Mouse (Mus musculus): Measurements from ENCODE around the gene Mrpl58. TPM values are rescaled to one million over a fixed set of nuclear protein-coding genes. Genes with fewer than 3 reads are reported as not detected.

Mrpl58 gene
- total RNA-seq (2021): 100 to 1,000 TPM; 113 to 118 TPM
- long read RNA-seq, experiment 1, transcript Mrpl58-209 (6 exons, 2,596 nt): major isoform, 20 of 39 reads
- long read RNA-seq, experiment 1, partial matches to known transcripts: 1 of 39 reads
- long read RNA-seq, experiment 1, other reads (novel, unspliced or antisense): 13 of 39 reads
- long read RNA-seq, experiment 2, transcript Mrpl58-209 (6 exons, 2,596 nt): major isoform, 22 of 37 reads
- long read RNA-seq, experiment 2, partial matches to known transcripts: 0 of 37 reads
- long read RNA-seq, experiment 2, other reads (novel, unspliced or antisense): 12 of 37 reads

GRCm38 (mm10) chr11:115403338-115404124 lies at the start of gene Mrpl58:
TSS of gene Mrpl58 (plus strand) at chr11:115403752.
- peak; percentile 6 for TF ChIP-seq CTCF (IDR thresholded peaks at IDR 0.05)
- Histone ChIP-seq H3K27ac (peak within 1 kb of the TSS; percentile 98), H3K4me3 (peak within 1 kb of the TSS; percentile 68)
- intact Hi-C loops (cut with DNase I): loop anchor here (2.0 kb wide), 1 partner anchor 21 kb away; no protein-coding TSS in a partner anchor
- DNase-seq (ENCODE audit: extremely low spot score in 1 of 2, low spot score in 2 of 2): peak; percentile 84 to 87

- no peak overlapping the region for H3K27ac ChIP-seq
- intact Hi-C loops (cut with DNase I): loop anchor here (1.0 to 5.0 kb wide), 2 partner anchors 32 to 152 kb away; partner anchors contain the start of gene Ush1g
These were observed 49.4 kb upstream of the Mrpl58 start for GRCm38 (mm10) chr11:115354183-115354582.

GRCm38 (mm10) chr11:115358468-115358867 lies 45.1 kb upstream of the Mrpl58 start:
- TF ChIP-seq CTCF (IDR thresholded peaks at IDR 0.05): peak; percentile 71
- intact Hi-C loops (cut with DNase I): loop anchor here (2.0 kb wide), 1 partner anchor 48 kb away; no protein-coding TSS in a partner anchor
- H3K4me3 ChIP-seq: no peak overlapping the region
- peak; percentile 58 to 66 for DNase-seq (ENCODE audit: extremely low spot score in 1 of 2, low spot score in 2 of 2)
- H3K27ac ChIP-seq: 0 out of 2 replicates have a peak overlapping the region, but pooled peaks have one; percentile 36

More at GRCm38 (mm10) chr11:115354183-115354582, 49.4 kb upstream of the Mrpl58 start:
- peak; percentile 92 for TF ChIP-seq CTCF (IDR thresholded peaks at IDR 0.05)
- H3K4me3 ChIP-seq: no peak overlapping the region
- DNase-seq (ENCODE audit: extremely low spot score in 1 of 2, low spot score in 2 of 2): peak; percentile 65 to 75

DNA sequence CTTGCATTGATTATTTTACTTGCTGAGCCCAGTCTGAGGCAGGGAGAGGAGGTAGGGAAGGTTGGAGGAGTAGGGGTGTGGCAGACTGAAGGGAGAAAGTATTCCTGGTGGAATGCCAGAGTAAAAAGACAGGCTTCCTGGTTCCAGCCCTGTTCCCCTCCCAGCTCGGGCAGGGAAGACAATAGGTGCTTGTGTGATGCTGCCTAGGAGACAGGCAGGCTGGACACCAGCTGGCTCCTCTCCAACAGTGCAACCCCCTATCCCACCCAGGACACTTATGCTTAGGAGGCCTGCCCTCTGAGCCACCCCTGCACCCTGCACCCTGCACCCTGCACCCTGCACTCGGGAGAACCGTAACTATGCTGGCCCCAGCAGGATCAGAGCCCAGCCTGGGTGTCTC lies 44.3 kb upstream of the Mrpl58 start:
- no peak for TF ChIP-seq CTCF (IDR thresholded peaks at IDR 0.05)
- intact Hi-C loops (cut with DNase I): loop anchor here (1.0 to 2.0 kb wide), 2 partner anchors 48 to 115 kb away; no protein-coding TSS in a partner anchor
- no peak overlapping the region; the same call in 1 of the 2 replicates for H3K27ac ChIP-seq
- no peak overlapping the region for H3K4me3 ChIP-seq
- DNase-seq (ENCODE audit: extremely low spot score in 1 of 2, low spot score in 2 of 2): no peak

DNA sequence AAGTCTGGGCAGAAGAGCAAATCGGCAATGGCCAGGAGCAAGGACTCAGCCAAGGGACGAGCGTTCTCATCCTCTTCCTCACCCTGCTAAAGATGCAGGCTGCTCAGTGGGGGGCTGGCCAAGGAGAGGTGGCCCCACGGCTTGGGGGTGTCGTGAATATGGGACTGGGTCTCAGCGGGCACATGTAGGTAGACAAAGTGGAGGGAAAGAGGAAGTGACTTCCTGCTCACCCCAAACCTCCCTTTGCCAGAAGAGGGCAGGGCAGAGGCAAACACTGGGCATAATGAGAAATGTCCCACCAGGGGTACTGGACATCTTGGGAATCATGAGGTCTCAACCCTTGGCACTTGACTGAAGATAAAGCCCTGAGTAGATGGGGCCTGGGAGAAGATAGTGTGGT lies 43.8 kb upstream of the Mrpl58 start:
- Histone ChIP-seq H3K27ac (no peak overlapping the region; the same call in 1 of the 2 replicates), H3K4me3 (no peak overlapping the region)
- no peak for DNase-seq (ENCODE audit: extremely low spot score in 1 of 2, low spot score in 2 of 2)
- TF ChIP-seq CTCF (IDR thresholded peaks at IDR 0.05): peak; percentile 9; the same call in 1 of the 2 replicates
- intact Hi-C loops (cut with DNase I): loop anchor here (1.0 to 2.0 kb wide), 2 partner anchors 47 to 115 kb away; no protein-coding TSS in a partner anchor

GRCm38 (mm10) chr11:115364136-115364535 lies 39.4 kb upstream of the Mrpl58 start:
- Histone ChIP-seq H3K27ac (no peak overlapping the region), H3K4me3 (no peak overlapping the region)
- intact Hi-C loops (cut with DNase I): no loop called here
- no peak for DNase-seq (ENCODE audit: extremely low spot score in 1 of 2, low spot score in 2 of 2)
- no peak for TF ChIP-seq CTCF (IDR thresholded peaks at IDR 0.05)

GRCm38 (mm10) chr11:115366039-115366705 lies 37.4 kb upstream of the Mrpl58 start:
- no peak for DNase-seq (ENCODE audit: extremely low spot score in 1 of 2, low spot score in 2 of 2)
- Histone ChIP-seq H3K27ac (peak overlapping the region; percentile 6), H3K4me3 (peak overlapping the region; percentile 86)
- intact Hi-C loops (cut with DNase I): no loop called here
- no peak for TF ChIP-seq CTCF (IDR thresholded peaks at IDR 0.05)

DNA sequence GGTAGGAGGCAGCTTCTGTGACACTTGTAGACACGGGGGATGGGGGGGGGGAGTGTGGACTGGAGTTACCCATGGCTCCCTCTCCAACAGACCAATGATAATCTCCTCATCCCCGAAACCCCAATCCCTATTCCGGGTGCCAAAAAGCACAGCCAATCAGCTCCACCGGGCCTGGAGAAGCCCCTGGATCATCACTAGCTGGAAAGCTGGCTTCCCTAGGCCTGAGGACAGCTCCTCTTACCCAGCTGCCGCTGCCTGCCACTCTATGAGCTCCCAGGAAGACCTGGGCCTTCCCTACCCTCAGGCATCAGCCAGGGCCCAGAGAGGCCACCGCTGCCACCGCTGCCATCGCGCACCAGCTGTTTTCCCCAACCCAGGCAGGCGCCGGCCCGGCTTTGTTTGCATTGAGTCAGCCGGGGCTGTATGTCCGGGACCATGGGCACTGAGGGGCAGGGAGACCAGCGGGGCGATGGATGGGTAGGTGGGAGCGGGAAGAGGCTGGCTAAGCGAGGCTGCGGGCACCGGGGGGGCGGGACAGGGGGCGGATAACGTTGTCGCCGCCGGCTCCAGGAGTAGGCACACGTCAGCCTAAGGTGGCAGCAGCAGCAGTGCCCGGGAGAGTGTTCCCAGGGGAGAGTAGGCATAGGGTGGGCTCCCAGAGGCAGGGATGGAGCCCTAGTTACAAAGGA lies 36.7 kb upstream of the Mrpl58 start:
- Histone ChIP-seq H3K4me3 (peak overlapping the region; percentile 86), H3K27ac (peak overlapping the region; percentile 90)
- intact Hi-C loops (cut with DNase I): no loop called here
- no peak for TF ChIP-seq CTCF (IDR thresholded peaks at IDR 0.05)
- DNase-seq (ENCODE audit: extremely low spot score in 1 of 2, low spot score in 2 of 2): peak; percentile 57 to 59

GRCm38 (mm10) chr11:115367395-115367944 lies 36.1 kb upstream of the Mrpl58 start, which contains the start of gene Hid1:
TSS of gene Hid1 (minus strand) at chr11:115367756.
- TF ChIP-seq CTCF (IDR thresholded peaks at IDR 0.05): no peak
- peak; percentile 89 to 90 for DNase-seq (ENCODE audit: extremely low spot score in 1 of 2, low spot score in 2 of 2)
- Histone ChIP-seq H3K27ac (peak within 1 kb of the TSS; percentile 90), H3K4me3 (peak within 1 kb of the TSS; percentile 86)
- intact Hi-C loops (cut with DNase I): no loop called here

DNA sequence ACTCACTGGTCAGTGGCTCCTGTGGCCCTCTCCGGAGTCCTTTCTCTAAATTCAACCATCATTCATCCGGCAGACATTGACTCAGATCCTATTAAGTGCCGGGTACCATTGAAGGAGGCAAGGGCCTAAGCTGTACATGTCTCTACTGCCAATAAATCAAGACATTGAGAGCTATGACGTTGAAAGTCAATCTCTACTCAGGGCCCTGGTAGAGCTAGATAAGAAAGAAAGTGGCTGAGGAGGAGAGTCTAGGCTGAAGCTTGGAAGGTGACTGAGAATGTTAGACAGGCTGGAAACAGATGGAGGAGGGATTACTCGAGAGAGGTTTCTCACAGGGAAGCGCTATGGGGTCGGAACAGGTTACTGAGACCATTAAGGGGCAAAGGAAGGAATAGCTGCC lies 33.2 kb upstream of the Mrpl58 start:
- Histone ChIP-seq H3K27ac (no peak overlapping the region), H3K4me3 (no peak overlapping the region)
- intact Hi-C loops (cut with DNase I): no loop called here
- DNase-seq (ENCODE audit: extremely low spot score in 1 of 2, low spot score in 2 of 2): no peak
- no peak for TF ChIP-seq CTCF (IDR thresholded peaks at IDR 0.05)

All from left cerebral cortex, adult 2 months (tissue).